Mouse (Mus musculus): Measurements from ENCODE around the gene Rock2.

GRCm38 (mm10) chr12:16985778-16986177 lies 91.1 kb downstream of the Rock2 start:
- TF ChIP-seq CTCF (IDR thresholded peaks at IDR 0.05) (peak; percentile 12; the same call in 1 of the 2 replicates), EP300 (IDR thresholded peaks at IDR 0.05; ENCODE audit: insufficient read depth, low read depth, low read length) (no peak), POLR2A (IDR thresholded peaks at IDR 0.05; ENCODE audit: insufficient read depth, low read depth, low read length) (no peak)
